Mouse (Mus musculus) hindbrain, embryonic 10.5 days (tissue): ENCODE results near the gene Slc22a5. TPM values are rescaled to one million over a fixed set of nuclear protein-coding genes. Genes with fewer than 3 reads are reported as not detected.
A peak's percentile ranks its signal among the peaks of the same experiment; 100 is the strongest.
"Not testable (repeated sequence)": the region's sequence is repeated elsewhere in the genome, so short reads cannot be mapped to it uniquely, and the experiment has no call there.

ENCODE experiments used
- DNase-seq: peaks from one replicate; pipeline ENCODE4 v3.0.0-alpha.2; 2017; ENCODE audit warnings: low spot score
- H3K27ac ChIP-seq: fragments of 300-500 bp; sonication (generic); 2 replicates; pipeline ENCODE4 v1.5.1; 2016; ENCODE audit warnings: mild to moderate bottlenecking, moderate library complexity
- H3K27me3 ChIP-seq: fragments of 300-500 bp; sonication (generic); 2 replicates; pipeline ENCODE4 v1.6.1; 2016; ENCODE audit warnings: mild to moderate bottlenecking; ENCODE audit not compliant: poor library complexity, insufficient read depth, severe bottlenecking
- H3K36me3 ChIP-seq: fragments of 300-500 bp; sonication (generic); 2 replicates; pipeline ENCODE4 v1.6.1; 2016; ENCODE audit warnings: mild to moderate bottlenecking, moderate library complexity
- H3K4me1 ChIP-seq: fragments of 300-500 bp; sonication (generic); replicated peaks from 2 replicates; pipeline ENCODE4 v1.6.1; 2016; ENCODE audit warnings: mild to moderate bottlenecking
- H3K4me3 ChIP-seq: fragments of 300-500 bp; sonication (generic); 2 replicates; pipeline ENCODE4 v1.5.1; 2016; ENCODE audit warnings: mild to moderate bottlenecking, moderate library complexity
- H3K9me3 ChIP-seq: fragments of 300-500 bp; sonication (generic); 2 replicates; pipeline ENCODE4 v1.6.1; 2016; ENCODE audit warnings: mild to moderate bottlenecking, moderate library complexity
- WGBS: fragments of 180-500 bp; shearing (Covaris S2); methylation state at CpG from one replicate; pipeline ENCODE4 v1.1.7; 2016; 5-methylcytosine and 5-hydroxymethylcytosine counted together
- polyA plus RNA-seq: library from polyadenylated mRNA; unstranded; fragments of >200 nt; fragmentation: Nextera tagmentation; extraction: Ambion mirVana; gene quantifications from 2 replicates; pipeline ENCODE4 v1.2.1, GENCODE M21; 2016

Slc22a5 gene
- 6.3 and 7.7 TPM in 2 replicates for polyA plus RNA-seq

DNA sequence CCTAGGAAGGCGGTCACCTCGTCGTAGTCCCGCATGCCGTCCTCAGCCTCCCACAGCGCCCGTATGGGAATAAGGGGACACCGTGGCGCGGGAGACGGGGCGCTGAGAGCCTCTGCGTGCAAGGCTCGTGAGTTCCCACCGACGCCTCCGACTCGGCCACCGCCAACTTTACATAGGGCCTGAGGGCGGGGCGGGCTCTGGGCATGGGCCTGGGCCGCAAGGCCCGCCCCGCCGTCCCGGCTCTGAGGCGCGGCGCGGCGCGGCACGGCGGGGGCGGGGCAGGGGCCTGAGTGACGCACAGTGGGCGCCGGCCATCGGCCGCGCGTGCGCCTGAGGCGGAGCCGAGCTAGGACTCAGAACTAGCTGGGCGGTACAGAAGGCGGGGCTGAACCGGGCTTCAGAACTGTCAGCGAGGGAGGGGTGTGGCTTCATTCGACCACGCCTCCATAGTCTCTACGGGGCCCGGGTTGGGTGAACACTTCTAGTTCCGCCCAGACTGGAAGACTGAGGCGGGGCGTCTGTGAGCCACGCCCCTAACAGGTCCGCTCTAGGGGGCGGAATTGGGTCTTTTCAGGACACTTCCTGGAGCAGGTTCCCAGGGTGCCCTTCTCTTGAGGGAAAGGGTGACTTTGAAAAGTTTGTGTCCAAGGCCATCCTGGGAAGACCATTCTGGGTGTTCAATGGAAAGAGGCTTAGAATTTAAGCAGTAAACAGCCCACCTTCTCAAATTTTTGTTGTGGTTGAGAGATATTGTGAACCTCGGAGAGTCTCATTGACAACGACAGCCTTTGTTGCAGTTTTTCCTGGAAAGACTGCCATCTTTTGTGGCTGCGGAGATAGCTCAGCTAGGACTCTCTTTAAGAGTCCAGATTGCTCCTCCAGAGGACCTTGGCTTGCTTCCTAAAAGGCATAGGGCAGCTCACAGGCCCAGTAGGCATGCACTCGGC lies at the start of gene Slc22a5:
TSS of gene Slc22a5 (minus strand) at position 156 of the 947 bp plus-strand sequence.
- DNase-seq = peak; percentile 98
- peaks cover 29% of the 10 kb centered on the region for H3K4me1 ChIP-seq
- peak within 1 kb of the TSS; percentile 87 for H3K27ac ChIP-seq
- peak within 1 kb of the TSS; percentile 66 for H3K4me3 ChIP-seq
- 3% methylated on average over 63 of the region's 63 CpGs for WGBS
- H3K36me3 ChIP-seq = no peaks in the 10 kb centered on the region
- peaks cover 8% of the 10 kb centered on the region; the same call in 1 of the 2 replicates for H3K27me3 ChIP-seq
- no peaks in the 10 kb centered on the region for H3K9me3 ChIP-seq

DNA sequence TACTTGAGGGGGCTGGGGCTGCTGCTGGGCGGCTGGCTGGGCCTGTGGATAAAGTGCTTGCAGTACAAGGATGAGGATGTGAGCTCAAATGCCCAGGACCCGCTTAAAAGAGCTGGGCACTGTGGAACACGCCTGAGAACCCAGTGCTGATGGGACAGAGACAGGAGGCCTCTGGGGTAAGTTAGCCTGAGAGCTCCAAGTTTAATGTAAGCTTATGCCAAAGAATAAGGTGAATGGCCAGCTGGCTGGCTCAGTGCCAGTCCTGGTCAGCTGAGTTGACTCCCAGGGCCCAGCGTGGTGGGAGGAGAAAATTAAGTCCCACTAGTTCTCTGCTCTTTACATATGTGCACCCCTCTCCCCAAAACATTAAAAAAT lies 40.5 kb upstream of the Slc22a5 start:
- H3K27ac ChIP-seq = peak overlapping the region; percentile 53; the same call in 1 of the 2 replicates
- H3K36me3 ChIP-seq, H3K4me3 ChIP-seq, H3K27me3 ChIP-seq, H3K4me1 ChIP-seq, H3K9me3 ChIP-seq, DNase-seq: not testable (repeated sequence)
- WGBS = 78% methylated on average over 4 of the region's 4 CpGs

DNA sequence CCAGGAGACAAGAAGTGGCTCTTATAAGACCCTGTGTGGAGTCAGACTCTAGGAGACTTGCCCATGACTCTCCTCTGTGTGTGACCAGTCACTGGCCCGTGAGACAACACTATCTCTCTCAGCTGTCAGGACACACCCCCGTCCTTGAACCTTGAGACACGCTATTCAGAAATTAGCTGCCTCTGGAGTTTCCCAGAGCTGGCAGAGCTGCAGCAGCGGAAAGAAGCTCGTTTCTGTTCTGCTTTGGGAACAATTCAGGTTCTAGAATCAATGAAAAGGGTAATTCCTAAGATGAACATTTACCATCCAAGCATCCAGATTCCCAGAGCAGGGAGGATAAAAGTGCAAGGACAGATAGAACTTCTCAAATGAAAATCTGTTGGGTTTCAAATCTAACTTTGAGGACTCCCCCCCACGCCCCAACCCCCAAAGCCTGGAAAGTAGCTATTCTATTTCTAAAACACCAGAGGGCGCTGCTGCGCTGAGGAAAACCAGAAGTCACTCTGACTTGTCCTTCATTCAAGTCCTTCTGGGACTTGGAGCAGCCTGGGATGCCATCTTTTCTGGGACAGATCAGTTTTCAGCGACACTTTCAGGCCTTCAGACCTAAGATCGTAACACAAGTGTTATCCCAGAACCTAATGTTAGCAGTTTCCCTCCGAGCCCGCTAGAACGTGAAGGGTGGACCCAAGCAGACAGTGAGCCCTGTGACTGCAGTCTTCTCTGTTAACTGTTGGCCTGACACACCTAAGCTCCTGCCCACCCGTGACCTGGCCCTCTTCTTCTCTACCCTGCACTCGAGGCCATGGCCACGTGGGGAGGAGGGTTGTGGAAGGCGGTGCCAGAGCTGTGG lies 39.9 kb upstream of the Slc22a5 start:
- no peak overlapping the region for H3K4me3 ChIP-seq
- 40% methylated on average over 17 of the region's 17 CpGs for WGBS
- 0 out of 2 replicates have a peak, but pooled peaks cover 4% of the 10 kb centered on the region for H3K4me1 ChIP-seq
- H3K27me3 ChIP-seq = no peaks in the 10 kb centered on the region
- H3K36me3 ChIP-seq = no peaks in the 10 kb centered on the region
- DNase-seq = peak; percentile 56
- peak overlapping the region; percentile 53; the same call in 1 of the 2 replicates for H3K27ac ChIP-seq
- H3K9me3 ChIP-seq = no peaks in the 10 kb centered on the region

DNA sequence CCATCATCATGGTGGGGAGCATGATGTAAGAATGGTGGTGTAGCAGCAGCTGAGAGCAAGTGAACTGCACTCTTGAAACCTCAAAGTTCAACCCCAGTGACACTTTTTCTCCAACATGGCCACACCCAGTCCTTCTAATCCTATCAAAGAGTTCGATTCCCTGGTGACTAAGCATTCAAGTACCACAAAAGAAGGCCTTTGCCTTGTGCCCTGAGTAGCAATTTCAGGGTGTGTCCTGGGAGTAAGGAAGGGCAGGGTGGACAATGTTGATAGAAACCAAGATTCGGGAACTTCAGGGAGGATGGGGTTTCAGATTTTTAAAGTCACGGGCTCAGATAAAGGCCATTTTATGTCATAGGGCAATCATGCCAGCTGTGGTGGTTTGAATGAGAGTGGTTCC lies 38.3 kb upstream of the Slc22a5 start:
- WGBS = 78% methylated on average over 3 of the region's 3 CpGs
- Histone ChIP-seq H3K27me3 (no peaks in the 10 kb centered on the region), H3K9me3 (0 out of 2 replicates have a peak, but pooled peaks cover 3% of the 10 kb centered on the region), H3K4me1 (0 out of 2 replicates have a peak, but pooled peaks cover 4% of the 10 kb centered on the region), H3K27ac (no peak overlapping the region), H3K36me3 (no peaks in the 10 kb centered on the region), H3K4me3 (no peak overlapping the region)
- no peak for DNase-seq

DNA sequence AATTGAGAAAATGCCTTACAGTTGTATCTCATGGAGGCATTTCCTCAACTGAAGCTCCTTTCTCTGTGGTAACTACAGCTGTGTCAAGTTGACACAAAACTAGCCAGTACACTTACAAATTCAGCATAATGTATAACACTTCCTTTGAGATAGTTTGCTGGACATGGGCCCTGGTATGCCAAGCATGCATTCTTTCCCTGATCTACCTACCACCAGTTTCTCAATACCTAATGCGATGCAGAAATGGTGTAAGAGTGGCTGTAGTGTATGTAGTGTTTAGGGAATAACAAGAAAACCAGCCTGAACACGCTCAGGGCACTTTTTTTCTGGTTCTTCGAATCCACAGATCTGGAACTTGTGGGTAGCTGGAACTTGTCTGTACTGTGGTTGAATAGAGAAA lies 37.1 kb upstream of the Slc22a5 start:
- Histone ChIP-seq H3K27ac (no peak overlapping the region), H3K4me3 (no peak overlapping the region), H3K4me1 (0 out of 2 replicates have a peak, but pooled peaks cover 4% of the 10 kb centered on the region), H3K27me3 (no peaks in the 10 kb centered on the region), H3K9me3 (0 out of 2 replicates have a peak, but pooled peaks cover 3% of the 10 kb centered on the region), H3K36me3 (no peaks in the 10 kb centered on the region)
- DNase-seq = no peak
- 79% methylated on average over 3 of the region's 3 CpGs for WGBS

DNA sequence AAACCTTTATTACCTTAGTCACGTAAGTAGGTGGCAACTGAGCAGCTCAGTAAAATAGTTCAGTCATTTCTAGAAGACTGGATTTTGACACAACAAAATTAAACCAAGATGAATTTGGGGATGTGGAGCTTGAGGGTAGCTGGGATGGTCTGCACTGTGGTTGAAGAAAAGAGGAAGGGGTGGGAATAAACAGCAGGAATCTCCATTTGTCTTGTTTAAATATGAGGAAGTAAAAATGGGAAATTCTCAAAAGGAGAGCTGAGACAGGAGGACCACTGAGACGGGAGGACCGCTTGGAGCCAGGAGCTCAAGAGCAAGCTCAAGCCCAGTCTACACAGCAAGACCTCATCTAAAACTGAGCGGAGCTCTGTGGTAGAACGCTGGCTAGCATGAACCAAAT lies 34.8 kb upstream of the Slc22a5 start:
- H3K27me3 ChIP-seq = no peaks in the 10 kb centered on the region
- 94% methylated on average over 5 of the region's 5 CpGs for WGBS
- no peak for DNase-seq

DNA sequence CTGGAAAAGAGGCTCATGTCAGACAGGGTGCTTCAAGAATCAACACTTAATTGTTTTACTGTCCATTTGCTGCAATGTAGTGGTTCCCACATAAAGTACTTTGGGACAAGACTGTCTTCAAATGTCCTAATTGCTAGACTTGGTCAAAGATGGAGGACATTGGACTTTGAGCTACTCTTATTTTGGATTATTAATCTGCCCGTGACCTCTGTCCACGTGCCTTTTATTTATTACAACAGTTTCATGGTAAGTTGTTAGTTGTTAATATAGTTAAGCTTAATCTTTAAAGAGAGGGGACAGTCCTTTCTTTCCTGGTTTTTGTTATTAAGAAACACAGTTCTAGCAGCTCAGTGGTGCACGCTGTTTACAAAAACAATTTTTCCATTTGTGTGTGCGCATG lies 27.4 kb upstream of the Slc22a5 start:
- H3K4me1 ChIP-seq = no peaks in the 10 kb centered on the region
- 95% methylated on average over 4 of the region's 4 CpGs for WGBS
- H3K9me3 ChIP-seq = no peaks in the 10 kb centered on the region
- H3K27ac ChIP-seq = no peak overlapping the region
- H3K27me3 ChIP-seq = no peaks in the 10 kb centered on the region
- no peak overlapping the region for H3K4me3 ChIP-seq
- H3K36me3 ChIP-seq = no peaks in the 10 kb centered on the region
- DNase-seq = no peak

More for the DNA sequence above, 34.8 kb upstream of the Slc22a5 start:
- Histone ChIP-seq H3K9me3 (0 out of 2 replicates have a peak, but pooled peaks cover 3% of the 10 kb centered on the region), H3K27ac (no peak overlapping the region), H3K36me3 (no peaks in the 10 kb centered on the region), H3K4me1 (no peaks in the 10 kb centered on the region), H3K4me3 (no peak overlapping the region)

DNA sequence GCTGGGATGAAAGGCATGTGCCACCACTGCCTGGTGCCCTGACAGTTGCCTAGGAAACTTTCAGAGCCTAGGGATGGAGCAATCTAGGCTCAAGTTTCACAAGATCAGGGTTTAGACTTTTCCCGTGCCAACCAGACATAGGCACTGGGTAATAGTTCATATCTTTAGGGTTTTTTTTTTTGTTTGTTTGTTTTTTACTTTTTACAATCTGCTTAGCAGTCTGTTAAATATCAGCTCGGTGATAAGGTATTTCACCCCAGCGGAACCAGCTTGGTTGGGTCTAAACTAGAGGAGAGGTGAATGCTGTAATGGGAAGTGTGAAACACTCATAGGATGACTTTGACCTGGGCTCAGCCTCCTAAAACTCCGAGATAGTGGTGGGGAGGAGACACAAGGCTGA lies 19.6 kb upstream of the Slc22a5 start:
- no peaks in the 10 kb centered on the region for H3K36me3 ChIP-seq
- no peaks in the 10 kb centered on the region for H3K9me3 ChIP-seq
- no peak overlapping the region for H3K4me3 ChIP-seq
- H3K27ac ChIP-seq = no peak overlapping the region
- no peaks in the 10 kb centered on the region for H3K27me3 ChIP-seq
- no peaks in the 10 kb centered on the region for H3K4me1 ChIP-seq
- DNase-seq = no peak
- 83% methylated on average over 4 of the region's 4 CpGs for WGBS

DNA sequence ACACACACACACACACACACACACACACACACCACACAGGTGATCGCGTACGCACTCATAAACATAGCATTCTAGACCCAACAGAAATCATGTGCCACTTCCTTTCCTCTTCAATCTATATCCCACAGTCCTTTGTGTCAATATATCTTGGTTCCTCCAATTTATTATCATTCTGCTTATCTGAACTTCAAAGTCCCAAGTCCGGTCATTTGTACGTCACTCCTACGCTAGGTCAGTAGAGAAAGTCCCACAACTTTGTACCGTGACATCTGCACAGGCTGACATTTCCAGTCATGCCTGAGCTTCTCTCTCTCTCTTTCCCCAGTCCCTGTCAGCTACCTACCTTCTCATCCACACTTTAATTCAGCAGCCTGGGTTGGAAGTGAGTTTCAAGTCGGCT lies 17.2 kb upstream of the Slc22a5 start:
- no peak for DNase-seq
- Histone ChIP-seq H3K27me3 (no peaks in the 10 kb centered on the region), H3K36me3 (no peaks in the 10 kb centered on the region), H3K4me3 (no peak overlapping the region), H3K9me3 (no peaks in the 10 kb centered on the region), H3K4me1 (peaks cover 12% of the 10 kb centered on the region), H3K27ac (no peak overlapping the region)
- 94% methylated on average over 8 of the region's 8 CpGs for WGBS

DNA sequence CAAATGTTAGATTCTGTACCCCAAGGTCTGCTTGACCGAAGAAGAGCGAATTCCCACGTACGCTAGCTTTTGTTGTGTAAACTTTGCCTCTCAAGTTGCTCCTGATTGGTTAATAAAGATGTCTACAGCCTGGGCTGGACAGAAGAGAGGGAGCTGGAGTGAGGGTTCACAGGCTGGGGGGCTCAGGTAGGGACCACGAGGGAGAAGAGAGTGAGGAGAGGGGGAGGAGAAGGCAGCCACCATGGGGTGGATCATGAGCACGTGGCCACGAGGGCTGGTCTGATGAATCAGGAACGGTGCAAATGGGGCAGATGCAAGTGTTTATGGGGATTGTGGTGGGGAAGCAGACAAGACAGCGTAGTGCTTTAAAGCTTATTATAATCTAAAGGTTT lies 13.1 kb upstream of the Slc22a5 start:
- 79% methylated on average over 9 of the region's 9 CpGs for WGBS
- Histone ChIP-seq H3K4me3 (no peak overlapping the region), H3K4me1 (peaks cover 18% of the 10 kb centered on the region), H3K36me3 (no peaks in the 10 kb centered on the region), H3K27me3 (no peaks in the 10 kb centered on the region), H3K27ac (peak overlapping the region; percentile 9; the same call in 1 of the 2 replicates), H3K9me3 (no peaks in the 10 kb centered on the region)
- DNase-seq = no peak

DNA sequence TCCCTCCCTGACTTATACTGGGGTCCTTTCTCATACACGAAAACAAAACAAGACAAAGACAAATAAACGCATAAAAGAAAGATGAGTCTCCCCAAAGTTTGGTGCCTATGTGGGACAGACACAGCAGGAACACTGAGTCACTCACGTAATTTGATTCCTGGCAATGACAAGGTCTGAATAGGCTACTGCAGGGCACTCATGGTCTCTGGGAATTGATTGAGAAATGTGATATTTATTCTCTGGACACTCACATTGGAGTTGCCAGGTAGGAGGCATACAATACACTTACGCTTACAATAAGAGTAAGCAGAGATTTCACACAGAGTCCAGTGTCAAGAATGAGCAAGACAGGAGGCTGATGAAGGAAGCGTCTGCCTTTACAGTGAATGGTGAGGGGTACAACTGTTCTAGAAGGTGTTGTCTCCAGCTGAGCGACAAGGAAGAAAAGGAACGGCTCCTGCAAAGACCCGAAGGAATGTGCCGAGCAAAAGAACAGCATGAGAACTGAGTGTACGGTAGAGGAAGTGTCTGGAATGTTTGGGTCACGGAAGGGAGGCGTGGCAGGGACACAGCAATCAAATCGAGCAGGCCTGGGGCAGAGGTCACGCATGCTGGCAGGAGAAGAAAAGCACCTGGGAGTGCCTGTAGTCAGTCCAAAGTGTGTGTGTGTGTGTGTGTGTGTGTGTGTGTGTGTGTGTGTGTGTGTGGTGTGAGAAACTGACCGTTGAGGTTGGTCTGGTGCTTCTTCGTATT lies 12.5 kb upstream of the Slc22a5 start:
- no peaks in the 10 kb centered on the region for H3K36me3 ChIP-seq
- peak; percentile 62 for DNase-seq
- H3K4me1 ChIP-seq = peaks cover 18% of the 10 kb centered on the region
- H3K4me3 ChIP-seq = no peak overlapping the region
- no peaks in the 10 kb centered on the region for H3K9me3 ChIP-seq
- H3K27ac ChIP-seq = peak overlapping the region; percentile 9; the same call in 1 of the 2 replicates
- no peaks in the 10 kb centered on the region for H3K27me3 ChIP-seq
- 36% methylated on average over 16 of the region's 16 CpGs for WGBS

DNA sequence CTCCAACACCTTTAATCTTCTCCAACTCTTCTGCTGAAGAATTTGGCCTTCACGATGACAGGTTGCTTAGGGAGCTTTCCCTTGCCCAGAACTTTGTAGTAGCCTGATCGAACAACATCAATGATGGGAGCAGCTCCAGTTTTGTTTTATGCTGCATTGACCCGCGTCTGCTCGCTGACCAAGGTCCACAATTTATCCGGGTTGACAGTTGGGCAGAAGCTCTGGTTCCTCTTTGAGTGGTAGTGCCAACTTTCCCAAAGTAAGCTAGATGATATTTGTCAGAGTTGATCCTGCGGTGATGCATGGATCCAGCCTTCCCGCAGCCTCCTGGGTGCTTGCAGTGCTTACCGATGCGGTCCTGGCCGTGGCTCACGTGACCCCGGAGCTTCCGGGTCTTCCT lies 11.3 kb upstream of the Slc22a5 start:
- Histone ChIP-seq H3K9me3 (no peaks in the 10 kb centered on the region), H3K27ac (no peak overlapping the region), H3K27me3 (no peaks in the 10 kb centered on the region), H3K4me1 (peaks cover 18% of the 10 kb centered on the region), H3K36me3 (no peaks in the 10 kb centered on the region), H3K4me3 (no peak overlapping the region)
- DNase-seq = no peak
- WGBS = 96% methylated on average over 14 of the region's 14 CpGs
